Mouse (Mus musculus) liver, postnatal 0 days (tissue): Measurements from ENCODE around the gene Pakap.

Source experiments
- CTCF ChIP-seq: sonication (generic); IDR thresholded peaks from 2 replicates; pipeline ENCODE4 v1.5.1; 2016; ENCODE audit warnings: antibody characterized with exemption, low read depth
- EP300 ChIP-seq: IDR thresholded peaks from 2 replicates; pipeline ENCODE4 v1.6.1; 2016; ENCODE audit warnings: antibody characterized with exemption, low read depth, mild to moderate bottlenecking

GRCm38 (mm10) chr4:57682341-57682740 is 114.4 kb downstream of the Pakap start:
- no peak for TF ChIP-seq CTCF
- TF ChIP-seq EP300 = no peak
